Mouse (Mus musculus) stomach, embryonic 15.5 days (tissue): ENCODE data around the gene Rarg. TPM values are rescaled to one million over a fixed set of nuclear protein-coding genes. Genes with fewer than 3 reads are reported as not detected.

Source experiments
- ATAC-seq: fragments of 200-750 bp; cut with Nextera tagmentation; 2 replicates; pipeline ENCODE4 v1.8.0; 2017; ENCODE audit warnings: low read depth, moderate number of reproducible peaks, moderate TSS enrichment; ENCODE audit not compliant: insufficient read depth, low FRiP score
- H3K27ac ChIP-seq: fragments of 300-500 bp; sonication (generic); 2 replicates; pipeline ENCODE4 v1.5.1; 2015; ENCODE audit warnings: mild to moderate bottlenecking, inconsistent platforms
- H3K27me3 ChIP-seq: fragments of 300-500 bp; sonication (generic); replicated peaks from 2 replicates; pipeline ENCODE4 v1.6.1; 2015; ENCODE audit warnings: inconsistent platforms
- H3K36me3 ChIP-seq: fragments of 300-500 bp; sonication (generic); 2 replicates; pipeline ENCODE4 v1.6.1; 2015; ENCODE audit warnings: inconsistent platforms
- H3K4me1 ChIP-seq: fragments of 300-500 bp; sonication (generic); 2 replicates; pipeline ENCODE4 v1.6.1; 2015; ENCODE audit warnings: inconsistent platforms
- H3K4me2 ChIP-seq: fragments of 300-500 bp; sonication (generic); 2 replicates; pipeline ENCODE4 v1.6.1; 2015; ENCODE audit warnings: mild to moderate bottlenecking, inconsistent platforms
- H3K4me3 ChIP-seq: fragments of 300-500 bp; sonication (generic); replicated peaks from 2 replicates; pipeline ENCODE4 v1.5.1; 2015; ENCODE audit warnings: inconsistent platforms
- H3K9ac ChIP-seq: fragments of 300-500 bp; sonication (generic); 2 replicates; pipeline ENCODE4 v1.6.1; 2015; ENCODE audit warnings: inconsistent platforms
- H3K9me3 ChIP-seq: fragments of 300-500 bp; sonication (generic); 2 replicates; pipeline ENCODE4 v1.6.1; 2016; ENCODE audit warnings: inconsistent platforms
- WGBS: fragments of 180-500 bp; shearing (Covaris S2); methylation state at CpG from one replicate; pipeline ENCODE4 v1.1.7; 2015; 5-methylcytosine and 5-hydroxymethylcytosine counted together
- polyA plus RNA-seq: library from polyadenylated mRNA; unstranded; fragments of >200 nt; fragmentation: Nextera tagmentation; extraction: Ambion mirVana; gene quantifications from 2 replicates; pipeline ENCODE4 v1.2.1, GENCODE M21; 2015

Rarg gene
- 29.8 and 33.8 TPM in 2 replicates for polyA plus RNA-seq

- H3K27me3 ChIP-seq: 0 out of 2 replicates have a peak, but pooled peaks cover 3% of the 10 kb centered on the region
- peaks cover 31% of the 10 kb centered on the region for H3K4me1 ChIP-seq
- H3K4me2 ChIP-seq: peak within 1 kb of the TSS; percentile 90
- H3K27ac ChIP-seq: peak within 1 kb of the TSS; percentile 86
- WGBS: 1% methylated on average over 44 of the region's 46 CpGs
- no peaks in the 10 kb centered on the region for H3K36me3 ChIP-seq
- H3K9me3 ChIP-seq: no peaks in the 10 kb centered on the region
- peak within 1 kb of the TSS; percentile 64 for H3K4me3 ChIP-seq
- ATAC-seq: peak; percentile 56; the same call in 1 of the 2 replicates
- peak within 1 kb of the TSS; percentile 29 for H3K9ac ChIP-seq
These were observed at the start of gene Rarg for GRCm38 (mm10) chr15:102257202-102258075. Rarg (minus strand) TSS chr15:102257517.

- 76% methylated on average over 6 of the region's 6 CpGs for WGBS
These were observed 45.2 kb upstream of the Rarg start for GRCm38 (mm10) chr15:102302542-102302941.

GRCm38 (mm10) chr15:102296368-102297006, 39.2 kb upstream of the Rarg start:
- no peak overlapping the region for H3K27ac ChIP-seq
- 5% methylated on average over 24 of the region's 24 CpGs for WGBS
- ATAC-seq: no peak

More at GRCm38 (mm10) chr15:102302542-102302941, 45.2 kb upstream of the Rarg start:
- no peaks in the 10 kb centered on the region for H3K9me3 ChIP-seq
- H3K27ac ChIP-seq: no peak overlapping the region
- H3K9ac ChIP-seq: no peak overlapping the region
- no peak overlapping the region for H3K4me3 ChIP-seq
- H3K36me3 ChIP-seq: peaks cover 38% of the 10 kb centered on the region
- no peaks in the 10 kb centered on the region for H3K27me3 ChIP-seq
- no peak for ATAC-seq
- no peaks in the 10 kb centered on the region for H3K4me1 ChIP-seq
- no peak overlapping the region for H3K4me2 ChIP-seq

GRCm38 (mm10) chr15:102295633-102296367, 38.5 kb upstream of the Rarg start, which contains the start of gene Espl1:
Espl1 (plus strand) TSS chr15:102296266.
- peaks cover 10% of the 10 kb centered on the region; the same call in 1 of the 2 replicates for H3K36me3 ChIP-seq
- H3K27ac ChIP-seq: no peak within 1 kb of the TSS
- peak; percentile 99 for ATAC-seq
- H3K9ac ChIP-seq: peak within 1 kb of the TSS; percentile 62
- H3K9me3 ChIP-seq: no peaks in the 10 kb centered on the region
- 7% methylated on average over 25 of the region's 25 CpGs for WGBS
- peaks cover 3% of the 10 kb centered on the region; the same call in 1 of the 2 replicates for H3K4me1 ChIP-seq
- peak within 1 kb of the TSS; percentile 75 for H3K4me2 ChIP-seq
- no peaks in the 10 kb centered on the region for H3K27me3 ChIP-seq
- peak within 1 kb of the TSS; percentile 68 for H3K4me3 ChIP-seq

More at GRCm38 (mm10) chr15:102296368-102297006, 39.2 kb upstream of the Rarg start:
- peaks cover 10% of the 10 kb centered on the region; the same call in 1 of the 2 replicates for H3K36me3 ChIP-seq
- no peaks in the 10 kb centered on the region for H3K27me3 ChIP-seq
- H3K9me3 ChIP-seq: no peaks in the 10 kb centered on the region
- H3K4me2 ChIP-seq: peak overlapping the region; percentile 75
- peaks cover 3% of the 10 kb centered on the region; the same call in 1 of the 2 replicates for H3K4me1 ChIP-seq
- peak overlapping the region; percentile 68 for H3K4me3 ChIP-seq
- H3K9ac ChIP-seq: peak overlapping the region; percentile 62

GRCm38 (mm10) chr15:102287395-102287794, 30.1 kb upstream of the Rarg start:
- Histone ChIP-seq H3K4me3 (no peak overlapping the region), H3K4me1 (no peaks in the 10 kb centered on the region), H3K4me2 (no peak overlapping the region), H3K9ac (no peak overlapping the region), H3K9me3 (no peaks in the 10 kb centered on the region), H3K27me3 (no peaks in the 10 kb centered on the region), H3K27ac (no peak overlapping the region), H3K36me3 (no peaks in the 10 kb centered on the region)
- no peak for ATAC-seq

GRCm38 (mm10) chr15:102283648-102284047, 26.3 kb upstream of the Rarg start:
- Histone ChIP-seq H3K9ac (no peak overlapping the region), H3K9me3 (no peaks in the 10 kb centered on the region), H3K27ac (no peak overlapping the region), H3K36me3 (0 out of 2 replicates have a peak, but pooled peaks cover 11% of the 10 kb centered on the region), H3K4me2 (no peak overlapping the region), H3K27me3 (no peaks in the 10 kb centered on the region), H3K4me1 (peaks cover 14% of the 10 kb centered on the region), H3K4me3 (no peak overlapping the region)
- ATAC-seq: no peak
- WGBS: 75% methylated on average over 3 of the region's 3 CpGs

- no peak overlapping the region for H3K4me3 ChIP-seq
- peaks cover 14% of the 10 kb centered on the region for H3K4me1 ChIP-seq
- H3K27ac ChIP-seq: no peak overlapping the region
- H3K4me2 ChIP-seq: no peak overlapping the region
- 0 out of 2 replicates have a peak, but pooled peaks cover 11% of the 10 kb centered on the region for H3K36me3 ChIP-seq
- ATAC-seq: no peak
- H3K9ac ChIP-seq: no peak overlapping the region
- H3K27me3 ChIP-seq: no peaks in the 10 kb centered on the region
- WGBS: 72% methylated on average over 8 of the region's 8 CpGs
- no peaks in the 10 kb centered on the region for H3K9me3 ChIP-seq
These were observed 25.4 kb upstream of the Rarg start for GRCm38 (mm10) chr15:102282463-102283292.

- Histone ChIP-seq H3K27ac (no peak overlapping the region), H3K9ac (0 out of 2 replicates have a peak overlapping the region, but pooled peaks have one; percentile 80), H3K4me1 (peaks cover 14% of the 10 kb centered on the region), H3K36me3 (0 out of 2 replicates have a peak, but pooled peaks cover 11% of the 10 kb centered on the region), H3K4me2 (peak overlapping the region; percentile 88), H3K4me3 (peak overlapping the region; percentile 94; the same call in 1 of the 2 replicates), H3K9me3 (no peaks in the 10 kb centered on the region), H3K27me3 (no peaks in the 10 kb centered on the region)
- WGBS: 94% methylated on average over 19 of the region's 19 CpGs
- no peak for ATAC-seq
These were observed 23.3 kb upstream of the Rarg start for GRCm38 (mm10) chr15:102280623-102281022.

- ATAC-seq: peak; percentile 19; the same call in 1 of the 2 replicates
- H3K9me3 ChIP-seq: no peaks in the 10 kb centered on the region
- peak overlapping the region; percentile 80 for H3K9ac ChIP-seq
- no peaks in the 10 kb centered on the region for H3K27me3 ChIP-seq
- H3K4me3 ChIP-seq: peak overlapping the region; percentile 94
- H3K4me1 ChIP-seq: peaks cover 14% of the 10 kb centered on the region
- H3K27ac ChIP-seq: peak overlapping the region; percentile 94
- 0 out of 2 replicates have a peak, but pooled peaks cover 11% of the 10 kb centered on the region for H3K36me3 ChIP-seq
- 21% methylated on average over 13 of the region's 13 CpGs for WGBS
- H3K4me2 ChIP-seq: peak overlapping the region; percentile 88
These were observed 22.6 kb upstream of the Rarg start for GRCm38 (mm10) chr15:102279783-102280520.

GRCm38 (mm10) chr15:102279092-102279782, 21.9 kb upstream of the Rarg start, which contains the start of gene Mfsd5:
Mfsd5 (plus strand) TSS chr15:102279454.
- under 1% methylated on average over 65 of the region's 65 CpGs for WGBS
- Histone ChIP-seq H3K27ac (peak within 1 kb of the TSS; percentile 94), H3K4me3 (peak within 1 kb of the TSS; percentile 94), H3K4me2 (peak within 1 kb of the TSS; percentile 88), H3K9me3 (no peaks in the 10 kb centered on the region), H3K36me3 (0 out of 2 replicates have a peak, but pooled peaks cover 11% of the 10 kb centered on the region), H3K4me1 (peaks cover 14% of the 10 kb centered on the region), H3K9ac (peak within 1 kb of the TSS; percentile 80), H3K27me3 (no peaks in the 10 kb centered on the region)
- peak; percentile 96 for ATAC-seq
